Mouse (Mus musculus) brain, embryonic 14.5 days (tissue): ENCODE measurements around the gene Dkk3. TPM values are rescaled to one million over a fixed set of nuclear protein-coding genes. Genes with fewer than 3 reads are reported as not detected.
"Not testable (repeated sequence)": the region's sequence is repeated elsewhere in the genome, so short reads cannot be mapped to it uniquely, and the experiment has no call there.

Source experiments
- DNase-seq: peaks from one replicate; pipeline ENCODE4 v3.0.0-alpha.2; 2011; ENCODE audit warnings: low read depth
- CTCF ChIP-seq: fragments of 200-500 bp; IDR thresholded peaks from 2 replicates; pipeline ENCODE4 v1.5.1; 2012; ENCODE audit warnings: inconsistent platforms, mild to moderate bottlenecking, moderate library complexity, borderline replicate concordance; ENCODE audit not compliant: insufficient read depth, insufficient read length; ENCODE audit errors: extremely low read depth
- POLR2A ChIP-seq: fragments of 200-500 bp; IDR thresholded peaks from 2 replicates; pipeline ENCODE4 v1.6.1; 2012; ENCODE audit warnings: mild to moderate bottlenecking, inconsistent platforms, borderline replicate concordance; ENCODE audit not compliant: poor library complexity, insufficient read depth, insufficient read length, severe bottlenecking; ENCODE audit errors: extremely low read depth
- polyA plus RNA-seq: library from polyadenylated mRNA; depleted of rRNA; stranded (reverse); fragments of >200 nt; gene quantifications from 2 replicates; pipeline ENCODE4 v1.2.3, GENCODE M21; 2012

Dkk3 gene
- polyA plus RNA-seq, 1 experiment, result 16.5 TPM

DNA sequence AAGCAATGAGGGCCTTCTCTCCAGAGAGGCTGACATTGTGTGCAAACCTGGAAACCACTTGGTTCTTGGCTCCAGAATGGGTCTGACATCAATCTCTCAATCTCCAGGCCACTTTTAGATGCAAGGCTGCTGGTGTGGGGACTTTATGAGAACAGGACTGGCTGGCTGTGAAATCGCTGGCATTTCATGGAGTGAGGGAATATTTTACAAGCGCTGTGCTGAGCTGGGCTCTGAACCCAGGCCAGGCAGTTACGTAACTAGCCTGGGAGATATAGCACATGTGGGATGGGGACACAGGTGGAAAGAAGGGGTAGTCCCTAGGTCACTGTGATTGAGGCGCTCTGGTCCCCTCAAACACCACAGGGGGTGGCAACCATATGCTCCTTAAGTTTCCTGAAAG lies 33.4 kb upstream of the Dkk3 start:
- no peak for DNase-seq

DNA sequence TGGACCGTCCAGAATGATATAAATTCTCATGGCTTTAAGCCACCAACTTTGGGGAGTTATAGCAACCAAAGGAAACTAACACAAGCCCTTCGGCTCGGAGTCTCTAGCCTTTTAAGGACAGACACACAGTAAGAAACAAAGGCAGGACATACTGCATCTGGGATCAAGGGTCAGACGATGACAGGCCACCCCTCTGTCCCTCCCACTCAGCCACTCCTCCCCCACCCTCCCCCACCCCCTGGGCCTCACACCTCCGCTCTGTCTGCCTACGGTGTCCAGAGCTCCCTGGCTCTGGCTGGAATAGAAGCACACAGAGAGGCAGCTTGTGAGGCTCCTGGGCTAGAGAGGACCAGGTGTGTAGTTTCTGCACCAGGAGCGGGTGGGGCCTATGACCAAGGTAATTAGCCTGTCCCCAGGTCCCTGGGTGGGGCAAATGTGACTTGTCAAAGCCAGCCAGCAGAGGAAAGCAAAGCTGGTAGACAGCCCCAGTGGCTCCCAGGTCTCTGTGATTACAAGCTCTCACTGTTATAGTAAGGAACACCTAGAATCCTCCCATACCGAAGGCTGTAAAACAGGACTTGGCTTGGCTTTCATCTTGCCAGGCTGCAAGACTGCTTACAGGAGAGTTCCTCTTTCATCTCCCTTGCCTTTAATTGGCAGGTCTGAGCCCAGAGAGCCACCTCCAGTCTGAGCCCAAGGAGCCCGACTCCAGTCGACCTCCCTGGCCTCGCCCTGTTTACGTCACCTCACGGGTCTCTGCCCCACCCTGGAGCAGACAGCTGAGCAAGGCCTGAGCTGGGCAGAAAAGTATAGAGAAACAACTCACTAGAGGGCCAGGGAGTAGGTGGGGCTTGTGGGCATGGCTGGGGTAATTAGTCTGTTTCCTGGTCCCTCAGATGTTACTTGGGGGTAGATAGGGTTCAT lies 28.9 kb upstream of the Dkk3 start:
- no peak for DNase-seq
- no peak for TF ChIP-seq POLR2A

More for the DNA sequence above, 33.4 kb upstream of the Dkk3 start:
- no peak for TF ChIP-seq CTCF
- no peak for TF ChIP-seq POLR2A

GRCm38 (mm10) chr7:112186871-112187270 lies 28.0 kb upstream of the Dkk3 start:
- no peak for DNase-seq
- TF ChIP-seq POLR2A (no peak), CTCF (no peak)

DNA sequence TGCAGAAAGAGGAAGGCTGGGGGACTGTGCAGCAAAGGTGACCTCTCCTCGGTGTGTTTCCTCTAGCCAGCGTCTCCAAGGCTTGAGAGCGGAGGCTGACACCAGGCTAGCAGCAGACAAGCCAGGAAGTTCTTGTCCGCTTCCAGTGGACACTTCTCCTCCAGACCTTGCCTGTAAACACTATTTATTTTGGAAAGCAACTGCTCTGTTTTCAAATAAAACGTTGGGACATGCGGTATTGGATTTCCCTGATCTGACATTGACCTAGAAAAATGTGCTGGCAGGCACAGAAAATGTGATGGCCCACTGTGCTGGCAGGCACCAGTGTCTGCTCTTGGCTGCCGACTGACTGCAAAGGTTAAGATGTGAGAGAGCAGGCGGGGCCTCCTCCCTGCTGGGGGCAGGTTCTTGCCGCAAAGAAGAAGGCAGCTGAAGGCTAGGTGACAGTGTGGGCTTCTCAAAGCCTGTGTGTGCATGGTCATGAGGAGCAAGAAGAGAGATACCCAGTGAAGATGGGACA lies 26.4 kb upstream of the Dkk3 start:
- DNase-seq, result no peak

GRCm38 (mm10) chr7:112184519-112185225 lies 25.8 kb upstream of the Dkk3 start:
- no peak for TF ChIP-seq POLR2A
- TF ChIP-seq CTCF, result no peak
- DNase-seq, result no peak

More for the DNA sequence above, 26.4 kb upstream of the Dkk3 start:
- TF ChIP-seq POLR2A, result no peak
- TF ChIP-seq CTCF, result no peak

DNA sequence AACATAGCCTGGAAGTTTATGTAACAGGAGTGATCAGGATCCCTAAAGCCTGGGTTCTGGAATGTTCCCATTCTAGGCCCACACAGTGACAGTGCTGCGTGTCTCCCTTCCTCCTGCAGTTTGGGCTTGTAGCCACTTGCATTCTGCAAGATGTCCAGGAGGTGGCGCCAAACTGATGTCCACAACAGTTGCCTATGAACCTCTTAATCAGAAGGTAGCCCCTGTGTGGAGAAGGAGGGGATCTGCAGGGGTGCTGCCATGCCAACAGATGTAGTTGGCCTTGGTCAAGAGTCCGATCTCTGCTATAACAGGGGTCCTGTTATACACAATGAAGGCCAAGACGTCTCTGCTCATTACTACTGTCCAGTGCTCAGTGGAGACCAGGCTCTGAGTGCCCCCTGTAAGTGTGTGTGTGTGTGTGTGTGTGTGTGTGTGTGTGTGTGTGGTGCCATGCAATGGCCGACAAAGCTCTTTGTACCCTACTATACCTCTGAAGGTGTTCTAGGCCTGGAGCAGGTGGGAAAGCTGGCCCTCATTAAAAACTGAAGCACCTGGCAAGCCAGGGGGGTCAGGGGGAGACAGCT lies 24.5 kb upstream of the Dkk3 start:
- peak; percentile 91 for DNase-seq
- peak; percentile 98 for TF ChIP-seq CTCF
- TF ChIP-seq POLR2A, result no peak

- DNase-seq, result peak; percentile 95
- TF ChIP-seq CTCF, result peak; percentile 98
- no peak for TF ChIP-seq POLR2A
Observed at GRCm38 (mm10) chr7:112180235-112180705, 21.4 kb upstream of the Dkk3 start.

DNA sequence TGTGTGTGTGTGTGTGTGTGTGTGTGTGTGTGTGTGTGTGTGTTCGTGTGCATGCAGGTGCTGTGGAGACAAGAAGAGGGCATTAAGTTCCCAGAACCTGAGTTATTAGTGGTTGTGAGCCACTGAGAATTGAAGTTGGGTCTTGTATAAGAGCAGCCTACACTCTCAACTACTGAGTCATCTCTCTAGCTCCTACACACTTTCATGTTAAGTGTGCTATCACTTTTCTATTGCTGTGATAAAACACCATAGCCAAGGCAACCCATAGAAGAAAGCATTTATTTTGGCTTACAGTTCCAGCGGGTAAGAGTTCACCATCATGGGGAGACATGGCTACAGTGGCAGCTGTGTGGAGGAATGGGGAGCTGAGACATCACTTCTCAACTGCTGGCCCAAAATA lies 17.8 kb upstream of the Dkk3 start:
- no peak for DNase-seq
- TF ChIP-seq POLR2A (no peak), CTCF (no peak)

DNA sequence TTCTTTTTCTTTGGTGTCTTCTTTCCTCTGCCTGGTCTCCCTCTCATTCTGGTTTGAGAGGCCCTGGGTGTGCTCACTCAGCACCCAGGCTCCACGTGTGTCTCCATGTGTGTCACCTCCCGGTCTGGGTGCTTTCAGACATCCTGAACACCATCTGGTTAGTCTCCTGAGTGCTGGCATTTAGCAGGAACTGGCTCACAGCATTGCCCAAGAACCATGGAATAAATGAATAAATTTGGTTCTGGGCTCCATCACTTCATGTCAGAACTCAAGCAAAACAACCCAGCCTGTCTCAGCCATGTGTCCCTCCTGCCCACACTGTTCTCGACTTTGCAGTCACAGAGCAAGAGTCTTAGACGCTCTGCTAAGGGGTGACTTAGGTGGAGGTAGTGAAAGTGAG lies 13.8 kb upstream of the Dkk3 start:
- TF ChIP-seq POLR2A (no peak), CTCF (no peak)
- no peak for DNase-seq

- peak; percentile 90 for DNase-seq
- TF ChIP-seq CTCF (no peak), POLR2A (no peak)
Observed at GRCm38 (mm10) chr7:112169955-112170692, 11.3 kb upstream of the Dkk3 start.

DNA sequence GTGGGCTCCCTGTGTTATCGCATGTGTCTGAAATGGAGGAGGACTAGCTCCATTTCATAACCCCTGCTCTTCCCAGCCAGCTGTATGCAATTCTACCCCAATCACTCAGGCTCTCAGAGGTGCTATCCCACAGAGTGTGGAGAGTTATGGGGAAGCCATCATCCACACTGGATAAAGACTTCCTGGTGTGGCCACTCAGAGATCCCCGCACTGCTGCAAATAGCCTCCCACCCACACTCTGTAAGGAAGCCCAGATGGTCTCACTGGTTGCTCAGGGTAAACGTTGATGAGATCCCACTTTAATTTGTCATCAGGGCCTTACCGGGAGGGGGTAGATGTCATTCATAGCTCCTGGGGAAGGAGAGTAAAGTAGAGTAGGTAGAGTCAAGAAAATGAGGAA lies 6.7 kb upstream of the Dkk3 start:
- DNase-seq, result no peak
- TF ChIP-seq POLR2A (no peak), CTCF (no peak)

- DNase-seq, result not testable (repeated sequence)
Observed at GRCm38 (mm10) chr7:112165032-112165431, 6.2 kb upstream of the Dkk3 start.
